Mouse (Mus musculus) kidney, adult 2 months (tissue): ENCODE data around the gene Agmat.

Experiments used
- CTCF ChIP-seq: fragments of 200-500 bp; conservative IDR thresholded peaks from 2 replicates; pipeline ENCODE4 v1.5.1; 2011; ENCODE audit warnings: low read depth, mild to moderate bottlenecking, control low read depth, low read length, moderate library complexity, mixed read lengths; ENCODE audit not compliant: insufficient read depth, insufficient read length
- POLR2A ChIP-seq: fragments of 200-500 bp; IDR thresholded peaks from one replicate; pipeline ENCODE4 v1.6.1; 2011; ENCODE audit warnings: low read depth, low read length, control low read depth

- TF ChIP-seq POLR2A (no peak), CTCF (no peak)
Observed at GRCm38 (mm10) chr4:141791486-141791885, 45.0 kb downstream of the Agmat start.
